Mouse (Mus musculus) lung, postnatal 0 days (tissue): Measurements from ENCODE around the gene Cdkl3. TPM values are rescaled to one million over a fixed set of nuclear protein-coding genes. Genes with fewer than 3 reads are reported as not detected.

Source experiments
- ATAC-seq: fragments of 200-750 bp; cut with Nextera tagmentation; 2 replicates; pipeline ENCODE4 v1.8.0; 2017; ENCODE audit warnings: moderate library complexity
- DNase-seq: peaks from one replicate; pipeline ENCODE4 v3.0.0-alpha.2; 2016; ENCODE audit warnings: low spot score
- H3K27ac ChIP-seq: fragments of 300-500 bp; sonication (generic); 2 replicates; pipeline ENCODE4 v1.5.1; 2014; ENCODE audit warnings: antibody characterized with exemption, mild to moderate bottlenecking, low read length, mixed read lengths
- H3K27me3 ChIP-seq: fragments of 300-500 bp; sonication (generic); replicated peaks from 2 replicates; pipeline ENCODE4 v1.6.1; 2014; ENCODE audit warnings: low read length, mixed read lengths; ENCODE audit not compliant: insufficient read depth
- H3K36me3 ChIP-seq: fragments of 300-500 bp; sonication (generic); 2 replicates; pipeline ENCODE4 v1.6.1; 2014; ENCODE audit warnings: low read length, mixed read lengths; ENCODE audit not compliant: insufficient read depth
- H3K4me1 ChIP-seq: fragments of 300-500 bp; sonication (generic); 2 replicates; pipeline ENCODE4 v1.6.1; 2014; ENCODE audit warnings: antibody characterized with exemption, low read depth, low read length, mixed read lengths; ENCODE audit not compliant: insufficient read depth
- H3K4me2 ChIP-seq: fragments of 300-500 bp; sonication (generic); replicated peaks from 2 replicates; pipeline ENCODE4 v1.6.1; 2014; ENCODE audit warnings: low read depth, mild to moderate bottlenecking, low read length, moderate library complexity, mixed read lengths
- H3K4me3 ChIP-seq: fragments of 300-500 bp; sonication (generic); 2 replicates; pipeline ENCODE4 v1.5.1; 2014; ENCODE audit warnings: low read depth, low read length
- H3K9ac ChIP-seq: fragments of 300-500 bp; sonication (generic); replicated peaks from 2 replicates; pipeline ENCODE4 v1.6.1; 2014; ENCODE audit warnings: low read depth, mild to moderate bottlenecking
- H3K9me3 ChIP-seq: fragments of 300-500 bp; sonication (generic); 2 replicates; pipeline ENCODE4 v1.6.1; 2016; ENCODE audit warnings: low read length, mixed read lengths
- CTCF ChIP-seq: IDR thresholded peaks from 2 replicates; pipeline ENCODE4 v1.5.1; 2016; ENCODE audit warnings: antibody characterized with exemption, mild to moderate bottlenecking
- EP300 ChIP-seq: IDR thresholded peaks from 2 replicates; pipeline ENCODE4 v1.6.1; 2016; ENCODE audit warnings: antibody characterized with exemption, mild to moderate bottlenecking, control low read depth
- WGBS: fragments of 180-500 bp; shearing (Covaris S2); extraction: QIAGEN DNeasy Blood & Tissue Kit; methylation state at CpG from one replicate; pipeline ENCODE4 v1.1.7; 2014; 5-methylcytosine and 5-hydroxymethylcytosine counted together
- polyA plus RNA-seq: library from polyadenylated mRNA; unstranded; fragments of >200 nt; fragmentation: Nextera tagmentation; extraction: Ambion mirVana; gene quantifications from 2 replicates; pipeline ENCODE4 v1.2.1, GENCODE M21; 2015

Gene Cdkl3
- polyA plus RNA-seq, 1 experiment from 2014 or later, result 6.1 TPM

DNA sequence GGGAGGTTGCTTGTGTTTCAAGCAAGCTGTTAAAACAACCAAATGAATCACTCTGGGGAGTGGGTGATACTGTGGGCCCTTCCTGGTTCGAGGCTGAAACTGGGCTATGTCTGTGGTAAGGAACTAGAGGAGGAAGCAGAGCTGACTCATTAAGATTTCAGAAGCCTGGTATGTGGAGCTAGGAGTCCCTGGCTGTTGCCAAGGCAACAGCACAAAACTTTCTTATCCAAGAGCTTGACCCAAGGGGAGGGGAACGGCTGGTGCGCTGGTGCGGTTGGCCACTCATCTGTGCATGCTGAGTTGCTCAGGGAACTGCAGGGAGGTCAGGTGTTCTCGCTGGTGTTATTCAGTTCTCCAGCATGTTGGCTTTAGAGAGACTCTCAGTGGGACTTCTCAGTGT lies 76.0 kb downstream of the Cdkl3 start:
- H3K4me1 ChIP-seq, result no peaks in the 10 kb centered on the region; the same call in 1 of the 2 replicates
- 22% methylated on average over 5 of the region's 5 CpGs for WGBS
- H3K4me2 ChIP-seq, result no peak overlapping the region
- H3K27ac ChIP-seq, result peak overlapping the region; percentile 43
- no peak overlapping the region for H3K9ac ChIP-seq
- H3K36me3 ChIP-seq, result no peaks in the 10 kb centered on the region
- peak; percentile 94 for ATAC-seq
- no peaks in the 10 kb centered on the region for H3K9me3 ChIP-seq
- H3K27me3 ChIP-seq, result no peaks in the 10 kb centered on the region
- TF ChIP-seq CTCF (0 out of 2 replicates have a peak, but pooled peaks have one; percentile 24), EP300 (no peak)
- peak; percentile 94 for DNase-seq
- no peak overlapping the region for H3K4me3 ChIP-seq

DNA sequence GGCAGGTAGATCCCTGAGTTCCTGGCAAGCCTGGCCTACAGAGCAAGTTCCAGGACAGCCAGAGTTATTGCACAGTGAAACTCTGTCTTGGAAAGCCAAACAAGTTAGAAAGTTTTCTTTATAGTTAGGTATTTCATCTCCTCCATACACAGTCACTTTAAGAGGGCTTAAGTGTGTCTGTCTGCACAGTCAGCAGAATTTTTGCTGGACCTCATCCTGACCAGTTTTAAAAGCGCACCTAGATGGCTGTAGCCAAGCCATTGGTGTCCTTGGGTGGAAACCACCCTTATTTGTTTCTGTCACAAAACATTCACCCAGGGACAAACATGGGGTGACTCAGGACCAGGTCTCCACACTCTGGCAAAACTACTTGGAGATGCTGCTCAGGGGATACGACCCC lies 76.6 kb downstream of the Cdkl3 start:
- no peaks in the 10 kb centered on the region for H3K27me3 ChIP-seq
- no peaks in the 10 kb centered on the region; the same call in 1 of the 2 replicates for H3K4me1 ChIP-seq
- DNase-seq, result no peak
- TF ChIP-seq CTCF (no peak), EP300 (no peak)
- H3K9me3 ChIP-seq, result no peaks in the 10 kb centered on the region
- no peak overlapping the region for H3K9ac ChIP-seq
- 87% methylated on average over 2 of the region's 2 CpGs for WGBS
- H3K36me3 ChIP-seq, result no peaks in the 10 kb centered on the region
- H3K4me3 ChIP-seq, result no peak overlapping the region
- no peak overlapping the region for H3K4me2 ChIP-seq
- no peak for ATAC-seq
- H3K27ac ChIP-seq, result peak overlapping the region; percentile 43

DNA sequence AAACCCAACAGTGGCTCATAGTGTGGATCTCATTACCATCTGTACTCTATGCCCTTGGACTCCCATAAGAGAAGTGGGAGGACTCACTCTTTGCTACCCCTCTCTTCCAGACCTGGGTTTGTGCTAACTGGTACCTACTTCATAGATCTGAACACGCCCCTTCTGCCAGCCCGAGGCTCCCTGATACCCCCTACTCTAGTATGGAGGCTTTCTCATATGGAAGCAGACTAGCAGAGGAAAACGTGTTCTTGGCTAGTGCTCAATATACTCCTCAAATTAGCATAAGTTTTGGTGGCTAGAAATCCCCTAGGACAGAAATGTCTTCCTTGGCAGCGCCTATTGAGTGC lies 81.8 kb downstream of the Cdkl3 start:
- Histone ChIP-seq H3K4me1 (peaks cover 3% of the 10 kb centered on the region; the same call in 1 of the 2 replicates), H3K9ac (no peak overlapping the region)
- WGBS, result 48% methylated on average over 4 of the region's 4 CpGs

DNA sequence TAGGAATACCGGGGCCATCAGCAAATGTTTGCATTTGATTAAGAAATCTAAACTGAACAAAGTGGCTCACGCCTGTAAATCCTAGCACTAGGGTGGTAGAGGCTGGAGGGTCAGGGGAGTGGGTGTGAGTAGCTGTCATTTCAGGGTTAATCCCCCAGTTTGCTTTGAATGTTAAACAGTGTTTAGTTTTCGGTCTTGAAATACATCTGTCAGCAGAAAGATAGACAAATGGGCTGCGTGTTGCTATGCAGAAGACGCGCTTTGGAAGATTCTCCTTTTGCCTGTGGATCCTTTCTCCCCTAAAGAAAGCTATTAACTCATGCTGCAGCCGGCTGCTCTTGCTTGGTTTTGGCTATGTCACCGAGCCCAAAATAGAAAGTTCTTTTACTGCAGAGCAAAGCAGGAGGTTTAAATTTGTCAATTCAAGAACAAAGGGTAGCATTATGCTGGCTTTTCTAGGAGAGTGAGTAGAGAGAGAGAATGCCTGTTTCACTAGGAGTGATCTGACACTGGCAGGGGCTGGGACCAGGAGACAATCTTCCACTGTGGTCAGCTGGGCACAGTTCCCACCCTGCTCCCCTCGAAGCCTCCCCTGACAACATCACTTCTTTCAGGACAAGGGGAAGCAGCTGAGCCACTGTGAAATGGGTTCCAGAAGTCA lies 82.3 kb downstream of the Cdkl3 start:
- Histone ChIP-seq H3K9me3 (no peaks in the 10 kb centered on the region), H3K36me3 (no peaks in the 10 kb centered on the region), H3K4me2 (no peak overlapping the region), H3K4me3 (no peak overlapping the region), H3K27ac (no peak overlapping the region), H3K27me3 (no peaks in the 10 kb centered on the region), H3K9ac (no peak overlapping the region), H3K4me1 (peaks cover 3% of the 10 kb centered on the region; the same call in 1 of the 2 replicates)
- 0 out of 2 replicates have a peak, but pooled peaks have one; percentile 8 for ATAC-seq
- DNase-seq, result peak; percentile 48
- TF ChIP-seq CTCF (no peak), EP300 (no peak)
- 18% methylated on average over 9 of the region's 9 CpGs for WGBS

More for the DNA sequence above, 81.8 kb downstream of the Cdkl3 start:
- ATAC-seq, result no peak
- no peak for DNase-seq
- no peak for TF ChIP-seq EP300
- TF ChIP-seq CTCF, result no peak
- Histone ChIP-seq H3K36me3 (no peaks in the 10 kb centered on the region), H3K9me3 (no peaks in the 10 kb centered on the region), H3K27me3 (no peaks in the 10 kb centered on the region), H3K4me2 (no peak overlapping the region), H3K27ac (no peak overlapping the region), H3K4me3 (no peak overlapping the region)

DNA sequence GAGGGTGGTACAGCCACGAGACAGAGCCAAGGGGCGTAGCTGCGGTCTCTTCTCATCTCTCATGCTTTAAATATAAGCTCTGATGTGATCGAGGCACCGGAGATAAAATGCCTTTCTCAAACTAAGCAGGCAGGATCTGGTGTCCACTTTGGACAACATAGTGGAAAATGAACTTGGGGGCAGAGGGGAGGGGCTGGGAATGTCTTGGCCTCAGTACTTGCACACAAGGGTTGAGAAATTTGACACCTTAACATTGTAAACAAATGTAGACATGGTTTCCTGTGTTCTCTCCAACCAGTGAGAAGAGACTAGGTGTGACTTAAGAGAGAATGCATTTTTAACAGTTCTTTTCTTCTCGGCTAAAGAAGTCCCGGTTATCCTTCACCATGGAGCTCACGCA lies 85.3 kb downstream of the Cdkl3 start:
- Histone ChIP-seq H3K4me1 (peaks cover 3% of the 10 kb centered on the region; the same call in 1 of the 2 replicates), H3K27me3 (no peaks in the 10 kb centered on the region), H3K4me2 (no peak overlapping the region), H3K27ac (peak overlapping the region; percentile 14; the same call in 1 of the 2 replicates), H3K36me3 (no peaks in the 10 kb centered on the region), H3K9me3 (no peaks in the 10 kb centered on the region), H3K4me3 (no peak overlapping the region), H3K9ac (no peak overlapping the region)
- peak; percentile 76 for DNase-seq
- no peak for TF ChIP-seq CTCF
- TF ChIP-seq EP300, result no peak
- ATAC-seq, result peak; percentile 60
- 35% methylated on average over 8 of the region's 8 CpGs for WGBS

DNA sequence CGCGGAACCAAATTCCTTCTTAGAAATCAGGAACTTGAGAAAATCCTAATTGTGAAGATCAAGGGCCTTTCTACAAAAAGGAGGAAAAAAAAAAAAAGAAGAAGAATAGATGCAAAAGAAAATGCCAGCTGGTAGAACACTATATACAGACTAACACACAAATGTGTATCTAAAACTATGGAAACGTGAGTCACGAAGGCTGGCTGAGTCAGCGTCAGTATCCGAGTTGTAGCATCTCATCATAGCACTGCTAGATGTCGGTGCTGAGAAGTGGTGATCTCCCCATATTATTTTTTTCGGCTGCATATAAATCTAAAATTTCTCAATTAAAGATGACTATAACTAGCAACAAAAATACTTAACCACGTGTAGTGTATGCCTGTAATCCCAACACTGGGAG lies 87.2 kb downstream of the Cdkl3 start:
- H3K4me3 ChIP-seq, result no peak overlapping the region
- no peak overlapping the region for H3K4me2 ChIP-seq
- DNase-seq, result no peak
- WGBS, result 87% methylated on average over 9 of the region's 9 CpGs
- no peaks in the 10 kb centered on the region for H3K36me3 ChIP-seq
- ATAC-seq, result no peak
- H3K9me3 ChIP-seq, result no peaks in the 10 kb centered on the region
- no peaks in the 10 kb centered on the region for H3K27me3 ChIP-seq
- H3K4me1 ChIP-seq, result peaks cover 3% of the 10 kb centered on the region; the same call in 1 of the 2 replicates
- no peak overlapping the region for H3K9ac ChIP-seq
- no peak for TF ChIP-seq CTCF
- no peak for TF ChIP-seq EP300
- no peak overlapping the region for H3K27ac ChIP-seq
